Mouse (Mus musculus) megakaryocyte, adult 5-6 weeks (primary cell): ENCODE results near the gene Ebf1. TPM values are rescaled to one million over a fixed set of nuclear protein-coding genes. Genes with fewer than 3 reads are reported as not detected.

Experiments used
- ATAC-seq: 2 replicates; pipeline ENCODE4 v1.8.0; 2016; ENCODE audit warnings: mild to moderate bottlenecking, inconsistent platforms; ENCODE audit not compliant: poor library complexity, severe bottlenecking
- total RNA-seq, 2 experiments: library from RNA; stranded (forward) in 1 of 2; stranded (reverse) in 1 of 2; fragments of 153-499, 151-499 nt in 1 of 2; fragments of 221-1000, 200-1000 nt in 1 of 2; gene quantifications; 2 replicates each; pipeline versions ENCODE4 v1.2.3 to v1.2.4; 2015 to 2017

The Ebf1 gene
- total RNA-seq, 2 experiments from 2014 or later = 0.09 TPM; not detected in 1

GRCm38 (mm10) chr11:44815991-44816390 is 198.9 kb downstream of the Ebf1 start:
- no peak for ATAC-seq

GRCm38 (mm10) chr11:44822312-44822711 is 205.2 kb downstream of the Ebf1 start:
- no peak for ATAC-seq

GRCm38 (mm10) chr11:44832227-44832939 is 215.3 kb downstream of the Ebf1 start:
- no peak for ATAC-seq

- ATAC-seq = no peak
Observed at GRCm38 (mm10) chr11:44832940-44833254, 215.8 kb downstream of the Ebf1 start.

GRCm38 (mm10) chr11:44833351-44833996 is 216.4 kb downstream of the Ebf1 start:
- ATAC-seq = no peak

GRCm38 (mm10) chr11:44835166-44835565 is 218.0 kb downstream of the Ebf1 start:
- ATAC-seq = no peak

GRCm38 (mm10) chr11:44837592-44837991 is 220.5 kb downstream of the Ebf1 start:
- no peak for ATAC-seq

GRCm38 (mm10) chr11:44841127-44842056 is 224.3 kb downstream of the Ebf1 start:
- ATAC-seq = no peak

- no peak for ATAC-seq
Observed at GRCm38 (mm10) chr11:44851874-44852273, 234.8 kb downstream of the Ebf1 start.

- no peak for ATAC-seq
Observed at GRCm38 (mm10) chr11:44852921-44853320, 235.8 kb downstream of the Ebf1 start.

GRCm38 (mm10) chr11:44854496-44854895 is 237.4 kb downstream of the Ebf1 start:
- no peak for ATAC-seq

GRCm38 (mm10) chr11:44861108-44861507 is 244.0 kb downstream of the Ebf1 start:
- no peak for ATAC-seq

- ATAC-seq = no peak
Observed at GRCm38 (mm10) chr11:44863910-44864309, 246.8 kb downstream of the Ebf1 start.

GRCm38 (mm10) chr11:44866476-44867149 is 249.5 kb downstream of the Ebf1 start:
- no peak for ATAC-seq

- no peak for ATAC-seq
Observed at GRCm38 (mm10) chr11:44867433-44867832, 250.3 kb downstream of the Ebf1 start.

- ATAC-seq = no peak
Observed at GRCm38 (mm10) chr11:44873876-44874275, 256.8 kb downstream of the Ebf1 start.

GRCm38 (mm10) chr11:44875171-44875570 is 258.1 kb downstream of the Ebf1 start:
- no peak for ATAC-seq

- no peak for ATAC-seq
Observed at GRCm38 (mm10) chr11:44881056-44881683, 264.1 kb downstream of the Ebf1 start.

- no peak for ATAC-seq
Observed at GRCm38 (mm10) chr11:44882476-44882970, 265.4 kb downstream of the Ebf1 start.

GRCm38 (mm10) chr11:44884337-44884736 is 267.2 kb downstream of the Ebf1 start:
- ATAC-seq = no peak
